12 mouse cellular contexts compared by ENCODE assay signal in the genomic region with DNA sequence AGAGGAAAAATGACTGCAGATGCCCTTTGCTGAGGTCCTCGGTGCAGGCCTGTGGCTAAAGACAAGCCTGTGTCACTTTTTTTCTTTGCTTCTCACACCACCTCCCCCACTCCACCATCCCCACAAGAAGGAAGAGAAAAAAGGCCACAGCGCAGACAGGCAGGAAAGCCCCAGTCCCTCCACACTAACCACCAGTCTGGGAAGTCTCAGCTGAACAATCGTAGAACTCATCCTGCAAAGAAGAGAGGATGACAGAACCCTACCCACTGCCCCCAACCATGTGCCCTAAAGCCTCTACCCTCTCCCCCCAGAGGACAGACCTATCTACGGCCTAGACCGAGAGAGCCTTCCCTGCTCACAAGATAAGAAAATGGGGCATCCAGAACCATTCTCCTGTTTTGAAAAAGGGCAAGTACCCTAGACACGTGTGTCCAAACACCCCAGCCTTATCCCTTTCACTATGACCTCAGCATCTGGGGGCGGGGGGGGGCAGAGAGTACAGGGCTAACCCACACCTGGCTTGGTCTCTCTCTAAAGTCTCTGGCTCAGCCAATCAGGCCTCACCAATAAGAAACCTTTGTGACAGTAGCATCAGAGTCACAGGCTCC.
DNase-seq lines count a peak whose midpoint lies in the region; ATAC-seq and TF ChIP-seq lines count a peak whose summit lies in the region.
"Had no signal": no experiment of that assay in that cellular context is flagged by ENCODE, and none has a peak within 500 bp of the region (broad histone marks: within the 10 kb centered on the region; RNA-seq: fewer than 3 reads in every experiment).

No protein-coding gene starts in this region.

- DNase-seq in heart, adult 8-10 months (ENCODE audit: low spot score): no peak
- peak; percentile 71 for DNase-seq in 416B (ENCODE audit: low read depth)
- peak; percentile 36 for DNase-seq in T-cell, adult 2 months (ENCODE audit: low spot score)
- DNase-seq in forebrain, postnatal 0 days: no peak
- no peak for DNase-seq in adrenal gland, postnatal 25 days
- no peak for DNase-seq in adrenal gland, postnatal 10 days
- DNase-seq: cerebellum, adult 9-10 months; liver, embryonic 13.5 days; lung, postnatal 10 days had no signal

- H3K27ac ChIP-seq in heart, embryonic 15.5 days: peak overlapping the region; percentile 31; the same call in 1 of the 2 replicates
- peak overlapping the region; percentile 78 for H3K27ac ChIP-seq in limb, embryonic 15.5 days
- no peak overlapping the region for H3K27ac ChIP-seq in forebrain, postnatal 0 days (ENCODE audit: low read depth, low read length)
- H3K27ac ChIP-seq: liver, embryonic 13.5 days had no signal

- H3K27me3 ChIP-seq in heart, embryonic 15.5 days: no peaks in the 10 kb centered on the region
- H3K27me3 ChIP-seq in limb, embryonic 15.5 days: no peaks in the 10 kb centered on the region
- H3K27me3 ChIP-seq in forebrain, postnatal 0 days (ENCODE audit: insufficient read depth, low read length): no peaks in the 10 kb centered on the region
- H3K27me3 ChIP-seq: liver, embryonic 13.5 days had no signal

- no peaks in the 10 kb centered on the region for H3K9me3 ChIP-seq in heart, embryonic 15.5 days (replicated peaks)
- no peaks in the 10 kb centered on the region for H3K9me3 ChIP-seq in limb, embryonic 15.5 days
- no peaks in the 10 kb centered on the region for H3K9me3 ChIP-seq in forebrain, postnatal 0 days (ENCODE audit: low read length)
- H3K9me3 ChIP-seq: liver, embryonic 13.5 days; midbrain, embryonic 10.5 days had no signal

- no peak for TF ChIP-seq CTCF in forebrain, postnatal 0 days (IDR thresholded peaks at IDR 0.05; ENCODE audit: low read depth)

- no peak overlapping the region for H3K4me3 ChIP-seq in heart, embryonic 15.5 days
- no peak overlapping the region for H3K4me3 ChIP-seq in limb, embryonic 15.5 days
- H3K4me3 ChIP-seq in forebrain, postnatal 0 days (ENCODE audit: low read depth, low read length): no peak overlapping the region
- H3K4me3 ChIP-seq: liver, embryonic 13.5 days; midbrain, embryonic 10.5 days had no signal

- H3K9ac ChIP-seq in heart, embryonic 15.5 days: no peak overlapping the region
- no peak overlapping the region for H3K9ac ChIP-seq in limb, embryonic 15.5 days
- no peak overlapping the region for H3K9ac ChIP-seq in forebrain, postnatal 0 days
- H3K9ac ChIP-seq: liver, embryonic 13.5 days had no signal

- no peak overlapping the region for H3K4me2 ChIP-seq in heart, embryonic 15.5 days
- H3K4me2 ChIP-seq in limb, embryonic 15.5 days: no peak overlapping the region
- H3K4me2 ChIP-seq in forebrain, postnatal 0 days (ENCODE audit: low read depth): no peak overlapping the region
- H3K4me2 ChIP-seq: liver, embryonic 13.5 days had no signal

- no peaks in the 10 kb centered on the region for H3K36me3 ChIP-seq in heart, embryonic 15.5 days
- H3K36me3 ChIP-seq in limb, embryonic 15.5 days: no peaks in the 10 kb centered on the region
- H3K36me3 ChIP-seq in forebrain, postnatal 0 days (ENCODE audit: insufficient read depth): no peaks in the 10 kb centered on the region
- H3K36me3 ChIP-seq: liver, embryonic 13.5 days; midbrain, embryonic 10.5 days had no signal

- ATAC-seq in heart, embryonic 15.5 days (replicated peaks; ENCODE audit: insufficient number of reproducible peaks, insufficient read depth, low FRiP score, low read depth): 0 out of 2 replicates have a peak, but pooled peaks have one; percentile 5
- no peak for ATAC-seq in limb, embryonic 15.5 days (ENCODE audit: insufficient number of reproducible peaks, low FRiP score, low TSS enrichment, low read depth)
- ATAC-seq in forebrain, postnatal 0 days: no peak

- WGBS in heart, embryonic 15.5 days: 54% methylated on average over 7 of the region's 7 CpGs
- 68% methylated on average over 7 of the region's 7 CpGs for WGBS in limb, embryonic 15.5 days
- 77% methylated on average over 7 of the region's 7 CpGs for WGBS in forebrain, postnatal 0 days

- peaks cover 51% of the 10 kb centered on the region for H3K4me1 ChIP-seq in heart, embryonic 15.5 days (replicated peaks)
- H3K4me1 ChIP-seq in limb, embryonic 15.5 days: peaks cover 40% of the 10 kb centered on the region
- no peaks in the 10 kb centered on the region for H3K4me1 ChIP-seq in forebrain, postnatal 0 days (ENCODE audit: insufficient read depth)

Comparison
In these comparisons a context has a peak if more than half of its experiments do, and no peak if none do; other contexts are left out.
1. DNase-seq: peak in 416B (single experiment) and T-cell, adult 2 months (single experiment); none in heart, adult 8-10 months (single experiment), forebrain, postnatal 0 days (single experiment), adrenal gland, postnatal 25 days (single experiment) and adrenal gland, postnatal 10 days (single experiment).